Mouse (Mus musculus) urinary bladder, postnatal 0 days (tissue): ENCODE measurements around the gene Vmn2r75. TPM values are rescaled to one million over a fixed set of nuclear protein-coding genes. Genes with fewer than 3 reads are reported as not detected.

Experiments
- polyA plus RNA-seq: library from polyadenylated mRNA; unstranded; fragments of >200 nt; fragmentation: Nextera tagmentation; extraction: Ambion mirVana; gene quantifications from 2 replicates; pipeline ENCODE4 v1.2.1, GENCODE M21; 2015

Vmn2r75 gene
- not detected in 2 replicates for polyA plus RNA-seq

GRCm38 (mm10) chr7:86171678-86172077 lies at the start of gene Vmn2r75:
Vmn2r75 (minus strand) TSS chr7:86171778.

Other genes with a start within 250 kb of the Vmn2r75 start
- gene Vmn2r74, start 210.1 kb downstream of the Vmn2r75 start, polyA plus RNA-seq: not detected in 2 replicates
- not detected in 2 replicates for gene Vmn2r76, start 74.5 kb upstream of the Vmn2r75 start, polyA plus RNA-seq
- gene Olfr310, start 105.4 kb upstream of the Vmn2r75 start, polyA plus RNA-seq: not detected in 2 replicates
- gene Olfr309, start 141.9 kb upstream of the Vmn2r75 start, polyA plus RNA-seq: not detected in 2 replicates
- not detected in 2 replicates for gene Olfr308, start 153.9 kb upstream of the Vmn2r75 start, polyA plus RNA-seq
- gene Olfr307, start 165.8 kb upstream of the Vmn2r75 start, polyA plus RNA-seq: not detected in 2 replicates
- not detected in 2 replicates for gene Olfr305, start 195.2 kb upstream of the Vmn2r75 start, polyA plus RNA-seq
- gene Olfr304, start 214.9 kb upstream of the Vmn2r75 start, polyA plus RNA-seq: not detected in 2 replicates
- gene Olfr303, start 226.0 kb upstream of the Vmn2r75 start, polyA plus RNA-seq: not detected in 2 replicates
- not detected in 2 replicates for gene Olfr301, start 232.1 kb upstream of the Vmn2r75 start, polyA plus RNA-seq